Mouse (Mus musculus) lung, postnatal 0 days (tissue): ENCODE measurements around the gene Wdr24. TPM values are rescaled to one million over a fixed set of nuclear protein-coding genes. Genes with fewer than 3 reads are reported as not detected.

ENCODE experiments used
- ATAC-seq: fragments of 200-750 bp; cut with Nextera tagmentation; 2 replicates; pipeline ENCODE4 v1.8.0; 2017; ENCODE audit warnings: moderate library complexity
- DNase-seq: peaks from one replicate; pipeline ENCODE4 v3.0.0-alpha.2; 2016; ENCODE audit warnings: low spot score
- H3K27ac ChIP-seq: fragments of 300-500 bp; sonication (generic); 2 replicates; pipeline ENCODE4 v1.5.1; 2014; ENCODE audit warnings: antibody characterized with exemption, mild to moderate bottlenecking, low read length, mixed read lengths
- H3K27me3 ChIP-seq: fragments of 300-500 bp; sonication (generic); replicated peaks from 2 replicates; pipeline ENCODE4 v1.6.1; 2014; ENCODE audit warnings: low read length, mixed read lengths; ENCODE audit not compliant: insufficient read depth
- H3K36me3 ChIP-seq: fragments of 300-500 bp; sonication (generic); 2 replicates; pipeline ENCODE4 v1.6.1; 2014; ENCODE audit warnings: low read length, mixed read lengths; ENCODE audit not compliant: insufficient read depth
- H3K4me1 ChIP-seq: fragments of 300-500 bp; sonication (generic); 2 replicates; pipeline ENCODE4 v1.6.1; 2014; ENCODE audit warnings: antibody characterized with exemption, low read depth, low read length, mixed read lengths; ENCODE audit not compliant: insufficient read depth
- H3K4me2 ChIP-seq: fragments of 300-500 bp; sonication (generic); replicated peaks from 2 replicates; pipeline ENCODE4 v1.6.1; 2014; ENCODE audit warnings: low read depth, mild to moderate bottlenecking, low read length, moderate library complexity, mixed read lengths
- H3K4me3 ChIP-seq: fragments of 300-500 bp; sonication (generic); 2 replicates; pipeline ENCODE4 v1.5.1; 2014; ENCODE audit warnings: low read depth, low read length
- H3K9ac ChIP-seq: fragments of 300-500 bp; sonication (generic); replicated peaks from 2 replicates; pipeline ENCODE4 v1.6.1; 2014; ENCODE audit warnings: low read depth, mild to moderate bottlenecking
- H3K9me3 ChIP-seq: fragments of 300-500 bp; sonication (generic); 2 replicates; pipeline ENCODE4 v1.6.1; 2016; ENCODE audit warnings: low read length, mixed read lengths
- CTCF ChIP-seq: IDR thresholded peaks from 2 replicates; pipeline ENCODE4 v1.5.1; 2016; ENCODE audit warnings: antibody characterized with exemption, mild to moderate bottlenecking
- EP300 ChIP-seq: IDR thresholded peaks from 2 replicates; pipeline ENCODE4 v1.6.1; 2016; ENCODE audit warnings: antibody characterized with exemption, mild to moderate bottlenecking, control low read depth
- WGBS: fragments of 180-500 bp; shearing (Covaris S2); extraction: QIAGEN DNeasy Blood & Tissue Kit; methylation state at CpG from one replicate; pipeline ENCODE4 v1.1.7; 2014; 5-methylcytosine and 5-hydroxymethylcytosine counted together
- polyA plus RNA-seq: library from polyadenylated mRNA; unstranded; fragments of >200 nt; fragmentation: Nextera tagmentation; extraction: Ambion mirVana; gene quantifications from 2 replicates; pipeline ENCODE4 v1.2.1, GENCODE M21; 2015

The Wdr24 gene
- polyA plus RNA-seq, 1 experiment from 2014 or later = 14.9 TPM

GRCm38 (mm10) chr17:25785281-25785745 lies 38.1 kb upstream of the Wdr24 start, which contains the start of gene Haghl:
Gene Haghl (minus strand): TSS chr17:25785673.
- peak within 1 kb of the TSS; percentile 1; the same call in 1 of the 2 replicates for H3K9ac ChIP-seq
- ATAC-seq (peak; percentile 91), DNase-seq (peak; percentile 98)
- peaks cover 8% of the 10 kb centered on the region; the same call in 1 of the 2 replicates for H3K4me1 ChIP-seq
- H3K27me3 ChIP-seq = no peaks in the 10 kb centered on the region
- WGBS = under 1% methylated on average over 23 of the region's 23 CpGs
- peak within 1 kb of the TSS; percentile 65 for H3K4me2 ChIP-seq
- TF ChIP-seq EP300 = no peak
- peak; percentile 18 for TF ChIP-seq CTCF
- H3K36me3 ChIP-seq = peaks cover 11% of the 10 kb centered on the region
- H3K27ac ChIP-seq = no peak within 1 kb of the TSS
- H3K4me3 ChIP-seq = peak within 1 kb of the TSS; percentile 54
- no peaks in the 10 kb centered on the region for H3K9me3 ChIP-seq

GRCm38 (mm10) chr17:25786280-25786679 lies 37.1 kb upstream of the Wdr24 start, which contains the start of gene Ccdc78:
Gene Ccdc78 (plus strand): TSS chr17:25786580.
- H3K27ac ChIP-seq = no peak within 1 kb of the TSS
- ATAC-seq = no peak
- peaks cover 8% of the 10 kb centered on the region; the same call in 1 of the 2 replicates for H3K4me1 ChIP-seq
- H3K27me3 ChIP-seq = no peaks in the 10 kb centered on the region
- peaks cover 7% of the 10 kb centered on the region for H3K36me3 ChIP-seq
- DNase-seq = no peak
- 0 out of 2 replicates have a peak within 1 kb of the TSS, but pooled peaks have one; percentile 1 for H3K9ac ChIP-seq
- peak within 1 kb of the TSS; percentile 65 for H3K4me2 ChIP-seq
- WGBS = 67% methylated on average over 3 of the region's 3 CpGs
- H3K4me3 ChIP-seq = peak within 1 kb of the TSS; percentile 54
- TF ChIP-seq EP300 = no peak
- no peak for TF ChIP-seq CTCF
- H3K9me3 ChIP-seq = no peaks in the 10 kb centered on the region

GRCm38 (mm10) chr17:25786781-25787504 lies 36.5 kb upstream of the Wdr24 start:
- no peak overlapping the region for H3K4me2 ChIP-seq
- no peak overlapping the region for H3K9ac ChIP-seq
- no peaks in the 10 kb centered on the region for H3K27me3 ChIP-seq
- H3K9me3 ChIP-seq = no peaks in the 10 kb centered on the region
- no peak overlapping the region for H3K27ac ChIP-seq
- peaks cover 5% of the 10 kb centered on the region for H3K36me3 ChIP-seq
- no peak overlapping the region for H3K4me3 ChIP-seq
- H3K4me1 ChIP-seq = peaks cover 8% of the 10 kb centered on the region; the same call in 1 of the 2 replicates
- TF ChIP-seq EP300 (no peak), CTCF (no peak)
- ATAC-seq (no peak), DNase-seq (no peak)
- WGBS = 91% methylated on average over 9 of the region's 9 CpGs

- 22% methylated on average over 19 of the region's 19 CpGs for WGBS
- H3K9ac ChIP-seq = peak overlapping the region; percentile 39
- H3K4me2 ChIP-seq = peak overlapping the region; percentile 94
- H3K27ac ChIP-seq = no peak overlapping the region
- DNase-seq (no peak), ATAC-seq (no peak)
- TF ChIP-seq EP300 (no peak), CTCF (peak; percentile 18; the same call in 1 of the 2 replicates)
- peaks cover 9% of the 10 kb centered on the region; the same call in 1 of the 2 replicates for H3K4me1 ChIP-seq
- H3K36me3 ChIP-seq = no peaks in the 10 kb centered on the region
- H3K27me3 ChIP-seq = no peaks in the 10 kb centered on the region
- H3K4me3 ChIP-seq = peak overlapping the region; percentile 68
- no peaks in the 10 kb centered on the region for H3K9me3 ChIP-seq
Observed at GRCm38 (mm10) chr17:25791320-25791842, 32.0 kb upstream of the Wdr24 start.

GRCm38 (mm10) chr17:25791843-25792527 lies 31.4 kb upstream of the Wdr24 start:
- DNase-seq (peak; percentile 88), ATAC-seq (peak; percentile 79)
- peaks cover 9% of the 10 kb centered on the region; the same call in 1 of the 2 replicates for H3K4me1 ChIP-seq
- no peaks in the 10 kb centered on the region for H3K9me3 ChIP-seq
- 1% methylated on average over 45 of the region's 45 CpGs for WGBS
- peak overlapping the region; percentile 76 for H3K27ac ChIP-seq
- no peaks in the 10 kb centered on the region for H3K36me3 ChIP-seq
- peak overlapping the region; percentile 39 for H3K9ac ChIP-seq
- no peaks in the 10 kb centered on the region for H3K27me3 ChIP-seq
- TF ChIP-seq CTCF (no peak), EP300 (no peak)
- H3K4me2 ChIP-seq = peak overlapping the region; percentile 94
- H3K4me3 ChIP-seq = peak overlapping the region; percentile 68

- H3K27ac ChIP-seq = peak within 1 kb of the TSS; percentile 76
- peak; percentile 91 for DNase-seq
- H3K9ac ChIP-seq = peak within 1 kb of the TSS; percentile 39
- H3K36me3 ChIP-seq = no peaks in the 10 kb centered on the region
- WGBS = 2% methylated on average over 14 of the region's 14 CpGs
- peak; percentile 81 for ATAC-seq
- no peak for TF ChIP-seq CTCF
- TF ChIP-seq EP300 = no peak
- H3K27me3 ChIP-seq = no peaks in the 10 kb centered on the region
- peaks cover 9% of the 10 kb centered on the region; the same call in 1 of the 2 replicates for H3K4me1 ChIP-seq
- H3K4me2 ChIP-seq = peak within 1 kb of the TSS; percentile 94
- no peaks in the 10 kb centered on the region for H3K9me3 ChIP-seq
- peak within 1 kb of the TSS; percentile 68 for H3K4me3 ChIP-seq
Observed at GRCm38 (mm10) chr17:25792615-25793014, 30.8 kb upstream of the Wdr24 start, which contains the start of gene Fam173a. Gene Fam173a (minus strand): TSS chr17:25792901.
